Mouse (Mus musculus): ENCODE results near the gene Atp8a1.
"Not testable (repeated sequence)": the region's sequence is repeated elsewhere in the genome, so short reads cannot be mapped to it uniquely, and the experiment has no call there.

Atp8a1 gene

DNA sequence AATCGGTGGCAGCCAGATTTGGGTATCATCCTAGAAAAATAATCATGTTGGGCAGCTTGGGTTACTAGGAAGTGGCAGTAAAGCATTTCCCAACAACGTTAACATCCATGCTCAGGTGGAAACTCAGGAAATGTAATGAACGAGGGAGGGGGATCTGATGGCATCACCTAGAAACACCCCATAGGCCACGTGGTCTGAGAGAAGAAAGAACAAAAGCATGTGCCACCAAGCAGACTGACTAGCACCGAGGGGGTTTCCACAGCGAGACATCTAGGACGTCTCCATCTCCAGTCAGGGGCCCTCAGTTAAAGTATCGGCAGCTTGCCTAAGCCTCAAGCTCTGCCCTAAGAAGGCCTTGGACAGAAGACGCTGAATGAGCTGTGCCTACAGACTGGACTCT lies 21.0 kb downstream of the Atp8a1 start:
- DNase-seq = no peak

DNA sequence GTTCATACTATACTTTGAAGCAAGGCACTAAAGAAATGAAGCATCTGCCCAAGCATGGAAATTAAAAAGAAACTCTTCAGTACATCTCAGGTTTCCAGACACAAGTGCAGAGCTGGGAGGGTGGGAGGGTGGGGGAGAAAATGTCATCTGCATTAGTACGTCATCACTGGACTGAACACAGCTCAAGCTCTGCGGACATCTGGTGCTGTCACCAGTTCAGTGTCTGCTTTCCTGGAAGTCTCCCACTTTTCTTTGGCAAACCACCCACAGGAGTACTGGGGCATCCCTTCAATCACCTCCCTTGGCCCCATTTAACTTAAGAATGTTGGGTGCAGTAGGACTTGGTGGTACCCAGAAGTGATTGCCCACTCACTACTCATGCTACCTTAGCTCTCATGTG lies 22.6 kb downstream of the Atp8a1 start:
- no peak for DNase-seq

DNA sequence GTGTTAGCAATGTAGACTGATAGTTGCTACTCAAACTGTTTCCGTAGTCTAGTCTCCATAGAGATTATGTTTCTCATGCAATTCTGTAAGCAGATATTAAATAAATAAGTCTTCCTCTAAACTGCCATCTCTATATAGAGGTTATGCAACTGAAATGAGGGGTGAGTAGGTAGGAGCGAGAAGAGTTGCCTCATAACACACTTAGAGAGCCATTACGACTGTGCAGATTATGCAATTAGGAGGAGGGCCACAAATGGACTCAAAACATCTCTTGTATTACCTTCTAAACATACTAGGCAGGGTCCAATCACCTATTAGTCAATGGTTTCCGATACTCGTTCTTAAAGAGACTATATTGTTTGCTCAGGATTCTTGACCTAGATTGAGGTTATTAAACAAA lies 23.5 kb downstream of the Atp8a1 start:
- no peak for DNase-seq

DNA sequence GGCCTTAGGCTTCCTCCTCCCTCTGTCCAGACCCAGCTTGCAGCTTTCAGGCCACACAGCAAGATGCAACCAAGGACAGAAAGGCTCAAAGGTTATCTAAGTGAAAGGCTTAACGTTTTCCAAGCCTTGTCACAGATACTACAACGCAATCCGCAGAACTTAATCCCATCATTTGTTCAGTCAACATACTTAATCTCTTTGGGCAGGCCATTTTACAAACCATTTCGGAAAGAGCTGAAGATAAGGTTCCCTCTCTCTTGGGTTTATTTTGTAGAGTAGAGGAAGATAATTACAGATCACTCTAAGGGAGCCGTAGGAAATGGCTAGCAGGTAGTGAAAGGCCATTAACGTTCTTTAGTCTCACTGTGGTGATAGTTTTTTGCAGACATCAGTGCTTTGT lies 24.6 kb downstream of the Atp8a1 start:
- DNase-seq = no peak

DNA sequence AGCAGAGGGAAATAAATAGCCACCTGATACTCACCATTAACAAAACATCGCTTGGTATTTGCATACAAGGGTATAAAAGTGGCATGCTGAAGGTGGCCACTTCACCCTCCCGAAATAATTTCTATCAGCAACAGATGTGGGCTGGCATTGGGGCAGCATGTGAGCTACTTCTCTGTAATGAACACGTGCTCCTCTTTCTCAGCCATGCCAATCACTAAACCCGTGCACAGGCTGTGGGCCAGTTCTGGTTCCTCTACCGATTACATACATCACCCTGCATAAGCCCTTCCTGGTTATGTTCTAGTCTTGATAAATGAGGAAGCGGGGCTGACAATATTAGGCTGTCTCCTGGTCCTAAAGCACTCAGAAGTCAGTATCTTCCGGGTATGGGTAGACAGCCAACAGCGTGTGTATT lies 25.2 kb downstream of the Atp8a1 start:
- no peak for DNase-seq

DNA sequence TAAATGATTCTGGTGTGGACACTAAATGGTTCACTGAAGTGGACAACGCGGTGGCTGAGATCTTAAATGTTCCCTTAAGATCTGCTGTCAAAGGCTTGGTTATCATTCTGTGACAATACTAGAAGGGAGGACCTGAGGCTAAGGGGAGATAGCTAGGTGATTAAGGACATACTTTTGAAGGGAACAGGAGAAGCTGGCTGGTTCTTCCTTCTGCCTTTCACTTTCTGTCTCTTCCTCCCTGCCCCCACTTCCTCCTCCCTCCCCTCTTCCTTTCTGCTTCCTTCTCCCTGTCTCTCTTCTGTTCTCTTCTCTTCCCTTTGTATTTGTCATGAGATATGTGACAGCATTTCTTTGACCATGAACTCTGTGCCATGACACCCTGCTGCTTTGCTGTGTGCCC lies 26.0 kb downstream of the Atp8a1 start:
- DNase-seq = no peak

DNA sequence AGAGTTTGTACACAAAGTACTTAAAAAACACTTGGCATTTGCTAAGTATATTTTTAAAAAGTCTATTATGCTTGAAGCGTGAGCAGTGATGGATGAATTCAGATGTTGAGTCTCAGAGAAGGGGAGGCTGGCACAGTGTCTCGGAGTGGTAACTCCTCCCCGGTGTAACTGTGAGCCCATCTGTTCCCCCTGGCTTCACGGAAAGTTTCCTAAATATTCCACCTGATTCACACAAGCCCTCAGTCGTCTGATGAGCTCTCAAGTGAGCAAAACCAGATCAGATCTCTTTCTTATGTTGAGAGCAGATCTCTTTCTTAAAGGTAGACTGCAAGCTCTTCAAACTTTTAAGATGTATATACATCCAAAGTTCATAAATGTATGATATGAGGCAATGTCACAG lies 27.8 kb downstream of the Atp8a1 start:
- peak; percentile 63 for DNase-seq

DNA sequence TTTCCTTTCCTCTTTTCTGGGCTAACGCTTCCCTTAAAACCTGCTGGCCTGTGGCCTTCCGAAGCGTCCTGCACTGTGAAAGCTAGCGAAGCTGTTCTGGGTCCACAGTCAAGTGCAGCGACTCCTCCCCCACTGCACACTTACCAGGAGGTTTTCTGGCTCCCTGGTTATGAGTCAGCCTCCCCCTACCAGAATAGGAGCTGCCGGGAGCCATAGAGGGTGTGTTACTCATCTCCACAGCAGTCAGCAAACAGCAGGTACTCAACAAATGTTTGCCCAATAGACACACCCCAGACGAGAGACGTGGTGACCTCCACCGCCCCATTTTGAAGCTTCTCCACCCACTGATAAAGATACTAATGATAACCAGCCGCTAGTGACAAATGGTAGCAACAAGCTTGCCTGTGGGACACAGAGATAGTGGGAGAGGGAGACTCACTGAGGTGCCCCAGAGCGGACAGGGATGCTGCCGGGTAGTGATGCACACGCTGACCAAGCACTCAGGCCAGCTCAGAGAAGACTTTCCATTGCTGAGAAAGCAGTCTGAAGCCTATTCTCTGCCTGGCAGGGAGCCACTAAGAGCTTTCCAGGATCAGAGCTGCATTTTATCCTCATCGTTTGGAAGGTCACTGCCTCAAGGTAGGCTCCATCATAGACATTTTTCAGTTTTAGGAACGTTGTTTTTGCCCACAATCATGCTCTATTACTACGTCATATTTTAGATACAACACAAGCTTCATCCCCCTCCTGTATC lies 31.5 kb downstream of the Atp8a1 start:
- peak; percentile 58 for DNase-seq

DNA sequence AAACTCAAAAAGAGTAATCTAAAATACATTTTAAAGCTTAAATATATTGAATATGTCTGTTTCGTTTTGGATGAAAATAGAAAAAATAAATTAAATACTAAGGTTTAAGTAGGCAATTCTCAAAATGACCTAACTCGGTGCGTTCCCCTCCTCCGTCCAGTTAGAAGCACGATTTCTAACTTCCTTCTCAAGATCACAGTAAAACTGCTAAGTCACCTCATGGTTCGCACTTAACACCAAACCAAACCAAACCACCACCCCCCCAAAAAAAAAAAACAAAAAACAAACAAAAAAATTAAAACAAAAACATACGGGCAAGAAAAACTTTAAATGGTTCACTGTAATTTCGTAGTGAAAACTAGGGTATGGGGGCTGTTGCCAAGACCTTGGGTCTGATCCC lies 32.2 kb downstream of the Atp8a1 start:
- not testable (repeated sequence) for DNase-seq

DNA sequence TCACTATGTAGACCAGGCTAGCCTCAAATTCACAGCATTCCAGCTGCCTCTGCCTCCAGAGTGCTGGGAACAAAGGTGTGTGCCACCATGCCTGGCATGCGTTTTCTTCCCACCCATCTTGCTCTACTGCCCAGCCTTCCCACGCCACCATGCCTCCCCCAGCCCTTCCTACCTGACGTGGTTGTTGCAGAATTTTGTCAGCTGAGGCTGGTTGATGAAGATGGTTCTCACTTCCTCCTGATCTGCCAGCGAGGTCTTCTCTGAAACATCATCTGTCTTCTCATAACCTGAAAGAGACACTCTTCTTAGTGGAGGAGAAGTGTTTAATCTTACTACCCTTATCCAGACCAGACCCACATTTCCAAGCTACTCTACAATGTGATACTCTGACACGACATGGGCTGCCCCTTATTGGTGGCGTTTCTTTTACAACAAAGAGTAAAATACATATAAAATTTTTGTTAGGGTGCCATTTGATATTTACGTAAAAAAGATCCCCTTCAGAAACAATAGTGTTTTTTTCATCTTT lies 32.7 kb downstream of the Atp8a1 start:
- no peak for DNase-seq

DNA sequence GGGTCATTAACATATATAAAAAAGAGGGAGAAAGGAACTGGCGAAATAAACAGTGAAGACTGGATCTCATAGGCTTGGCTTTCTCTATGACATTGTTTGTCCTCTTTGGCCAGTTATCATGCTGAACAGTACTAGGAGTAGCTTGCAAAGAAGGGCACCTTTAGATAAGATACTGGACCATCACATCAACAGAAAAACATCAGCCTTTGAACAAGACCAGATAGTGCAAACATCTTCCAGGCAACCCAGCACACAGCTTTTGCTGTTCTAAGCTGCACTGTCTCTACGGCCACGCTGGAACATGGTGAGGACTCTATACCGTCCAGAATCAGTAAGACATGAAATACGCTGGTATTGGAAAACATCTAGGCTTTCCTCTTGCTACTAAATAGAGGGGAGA lies 33.9 kb downstream of the Atp8a1 start:
- no peak for DNase-seq

DNA sequence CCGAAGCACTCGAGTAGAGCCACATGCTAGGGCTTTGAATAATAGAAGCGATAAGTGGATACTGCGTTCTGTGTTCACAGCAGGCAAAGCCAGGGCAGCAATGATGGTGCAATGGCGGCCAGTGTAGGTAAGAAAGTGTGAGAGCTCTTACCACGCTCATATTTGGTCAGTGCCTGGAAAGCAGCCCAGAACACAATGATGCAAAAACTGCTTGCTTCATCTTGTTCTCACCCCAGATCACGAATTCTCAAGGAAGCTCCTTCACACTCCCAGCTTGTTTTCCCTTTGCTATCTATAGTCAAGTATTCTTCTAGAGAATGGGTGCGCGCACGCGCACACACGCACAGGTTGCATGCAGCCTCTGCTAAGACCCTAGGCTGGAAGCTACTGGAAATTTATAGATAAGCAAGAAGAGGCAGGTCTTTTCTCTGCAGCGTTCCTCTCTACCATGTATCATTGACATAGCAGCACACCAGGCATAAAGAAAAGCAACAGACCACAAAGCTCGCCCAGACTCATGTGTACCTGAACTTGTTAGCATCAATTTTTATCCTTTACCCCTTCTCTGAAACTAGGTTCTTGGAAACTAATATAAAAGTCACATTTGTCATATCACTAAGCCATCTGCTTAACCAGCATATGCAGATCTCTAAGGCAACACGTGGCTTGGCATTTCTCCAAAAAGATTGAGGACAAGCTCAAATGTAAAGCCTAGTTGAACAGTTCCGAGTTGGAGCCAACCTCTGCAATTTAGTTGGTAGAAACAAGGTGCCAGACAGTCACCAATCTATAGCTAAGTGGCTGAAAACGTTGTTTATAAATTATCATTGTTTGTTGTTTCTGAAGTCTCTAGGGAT lies 44.8 kb downstream of the Atp8a1 start:
- DNase-seq = peak; percentile 80

DNA sequence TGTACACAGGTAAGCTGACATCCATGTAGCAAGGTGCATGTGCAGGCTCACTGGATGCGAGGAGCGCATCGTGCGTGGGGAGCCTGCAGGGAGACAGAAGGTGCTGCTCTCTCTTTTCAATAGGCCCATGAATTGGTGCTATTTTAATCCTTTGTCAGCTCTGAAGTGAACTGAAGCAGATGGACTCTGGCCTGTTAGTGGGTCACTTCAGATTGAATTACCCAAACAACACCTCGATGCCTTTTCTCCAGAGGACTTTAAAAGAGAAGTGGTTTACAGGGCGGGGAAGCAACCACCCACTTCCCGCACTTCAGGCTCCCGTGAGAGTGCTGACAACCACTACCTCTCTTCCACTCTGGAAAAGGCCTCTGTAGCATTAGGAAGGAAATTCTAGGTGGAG lies 46.4 kb downstream of the Atp8a1 start:
- no peak for DNase-seq

DNA sequence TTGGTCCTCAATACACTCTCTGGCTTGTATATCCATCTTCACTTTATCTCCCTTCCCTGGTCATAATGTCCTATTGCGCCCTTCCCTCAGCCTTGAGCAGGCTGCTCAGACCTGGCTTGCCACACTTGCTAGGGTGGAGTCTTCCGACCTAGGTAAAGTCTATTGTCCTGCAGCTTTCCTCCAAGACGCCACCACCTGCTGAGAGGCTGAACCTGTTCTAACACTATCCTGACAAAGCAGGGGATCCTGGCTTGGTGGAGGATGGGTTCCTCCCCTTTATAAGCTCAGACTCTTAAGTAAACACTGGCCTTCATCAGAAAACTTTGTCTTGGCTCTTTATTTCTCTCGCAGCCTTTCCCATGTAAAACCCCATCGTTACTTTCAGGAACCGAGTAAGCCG lies 47.4 kb downstream of the Atp8a1 start:
- no peak for DNase-seq

DNA sequence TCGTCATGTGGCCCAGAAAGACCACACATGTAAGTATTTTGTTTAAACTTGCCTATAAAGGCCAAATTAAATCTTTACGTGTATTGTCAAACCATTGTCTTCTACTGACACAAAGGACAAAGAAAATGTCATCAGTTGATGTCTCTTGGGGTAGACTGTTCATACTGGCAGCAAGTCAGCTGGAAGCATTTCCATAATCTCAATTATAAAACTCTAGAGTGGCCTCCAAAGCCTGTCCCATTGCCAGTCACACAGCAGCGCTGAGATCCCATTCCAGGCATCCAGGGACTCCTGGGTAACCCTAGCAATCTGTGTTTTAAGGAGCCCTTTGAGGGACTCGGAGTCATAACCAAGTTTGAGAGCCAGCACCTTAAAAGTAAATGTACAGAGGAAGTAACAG lies 48.9 kb downstream of the Atp8a1 start:
- no peak for DNase-seq

DNA sequence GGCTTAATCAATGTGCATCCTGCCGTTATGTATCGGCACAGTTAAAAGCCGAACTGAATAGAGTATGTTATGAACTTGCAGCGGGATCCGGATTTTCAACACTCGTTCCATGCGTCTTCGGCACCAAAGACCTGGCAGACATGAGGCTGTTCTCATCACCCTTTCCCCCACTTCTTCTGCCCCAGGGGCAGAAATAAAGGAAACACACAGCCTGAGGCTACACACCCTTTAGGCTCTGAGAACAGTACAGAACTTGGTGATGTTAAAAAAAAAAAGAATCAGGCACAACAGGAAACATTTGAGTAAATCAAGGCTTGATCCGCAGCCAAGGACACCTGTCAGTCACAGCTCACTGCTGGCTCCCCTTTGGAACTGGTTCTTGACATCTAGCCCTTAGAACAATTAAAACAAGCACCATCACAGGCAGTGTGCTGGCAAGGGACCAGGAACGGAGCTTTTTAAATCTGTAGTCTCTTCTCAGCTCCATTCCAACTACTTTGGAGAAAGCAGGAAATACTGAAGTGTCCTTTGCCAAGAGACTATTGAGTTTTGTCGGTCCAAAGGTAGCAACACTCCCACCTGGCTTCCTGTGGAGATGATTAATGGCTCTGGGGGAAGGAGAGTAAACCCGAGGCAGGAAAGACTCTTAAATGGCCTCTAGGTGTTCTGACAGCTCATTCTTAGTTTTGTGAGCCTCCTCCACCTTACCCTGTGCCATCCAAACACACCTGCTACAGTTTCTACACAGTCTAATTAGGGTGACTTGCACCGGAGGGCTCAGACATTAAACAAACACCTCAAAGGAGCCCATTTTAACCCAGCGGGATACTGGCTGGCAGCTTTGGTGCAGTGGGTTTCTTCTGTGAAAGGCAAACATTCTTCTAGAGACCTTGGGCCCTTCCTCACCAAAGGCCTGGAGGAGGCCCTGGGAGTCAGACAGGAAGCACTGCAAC lies 50.0 kb downstream of the Atp8a1 start:
- no peak for DNase-seq

DNA sequence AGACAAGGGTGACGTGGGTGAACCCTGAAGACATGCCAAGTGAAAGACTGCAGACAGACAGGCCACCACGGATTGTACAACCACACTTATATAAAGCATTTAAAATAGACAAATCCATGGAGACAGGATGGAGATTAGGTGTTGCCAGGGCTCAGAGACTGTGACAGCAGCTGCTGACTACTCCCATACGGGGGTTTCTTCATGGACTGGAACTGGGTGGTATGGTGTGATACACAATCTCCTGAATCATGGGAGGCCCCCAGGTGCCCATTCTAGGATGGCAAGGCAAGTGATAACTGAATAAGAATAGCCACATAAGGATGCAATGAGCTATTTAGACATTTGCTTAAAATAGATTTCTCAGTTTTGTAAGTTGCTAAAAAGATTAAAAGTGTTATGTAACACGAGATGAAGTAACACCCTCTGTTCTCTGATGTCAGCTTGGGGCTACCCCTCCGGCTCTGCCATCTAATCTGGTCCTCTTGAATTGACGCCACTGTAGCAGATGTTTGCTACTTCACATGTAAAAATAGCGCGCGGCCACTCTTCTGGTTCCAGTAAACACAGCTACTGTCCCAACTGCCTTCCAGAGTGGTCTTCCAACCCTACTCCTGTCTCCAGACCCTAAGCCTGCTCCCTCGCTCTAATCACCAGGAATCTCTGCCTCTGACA lies 53.0 kb downstream of the Atp8a1 start:
- no peak for DNase-seq

DNA sequence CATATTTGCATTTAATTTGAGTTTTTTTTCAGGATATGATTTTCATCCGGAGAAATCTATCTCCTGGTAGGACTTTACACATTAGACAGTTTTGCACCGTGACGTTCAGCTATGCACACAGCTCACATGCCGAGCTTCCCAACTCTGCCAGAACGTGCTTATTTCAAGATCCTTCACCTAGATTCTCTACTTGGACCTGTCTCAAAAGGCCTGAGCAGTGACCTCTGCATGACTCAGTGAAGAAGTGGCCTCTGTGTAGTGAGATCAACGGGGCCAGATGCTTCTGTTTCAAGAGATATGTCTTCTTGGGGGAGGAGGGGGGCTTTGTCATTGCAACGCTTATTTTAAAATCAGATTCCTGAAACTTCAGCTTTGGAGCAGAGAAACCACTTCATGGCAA lies 64.5 kb downstream of the Atp8a1 start:
- no peak for DNase-seq

DNA sequence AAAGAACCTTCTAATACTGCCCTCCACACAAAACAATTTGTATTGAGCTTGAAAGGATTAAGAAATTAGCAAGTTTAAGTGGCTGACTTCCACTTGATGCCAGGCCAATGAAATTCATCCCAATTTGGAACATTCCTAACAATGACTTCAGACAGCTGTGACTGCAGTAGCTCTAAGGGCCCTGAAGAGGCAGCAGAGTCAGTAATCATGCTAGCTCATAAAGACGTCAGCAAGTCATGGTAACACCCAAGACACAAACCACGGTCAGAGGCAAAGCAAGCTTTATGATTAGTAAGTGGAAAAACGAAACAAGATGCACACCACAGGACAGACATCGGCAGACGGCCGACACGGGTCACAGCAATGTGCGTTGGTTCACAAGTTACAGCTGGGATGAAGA lies 69.2 kb downstream of the Atp8a1 start:
- peak; percentile 50 for DNase-seq

DNA sequence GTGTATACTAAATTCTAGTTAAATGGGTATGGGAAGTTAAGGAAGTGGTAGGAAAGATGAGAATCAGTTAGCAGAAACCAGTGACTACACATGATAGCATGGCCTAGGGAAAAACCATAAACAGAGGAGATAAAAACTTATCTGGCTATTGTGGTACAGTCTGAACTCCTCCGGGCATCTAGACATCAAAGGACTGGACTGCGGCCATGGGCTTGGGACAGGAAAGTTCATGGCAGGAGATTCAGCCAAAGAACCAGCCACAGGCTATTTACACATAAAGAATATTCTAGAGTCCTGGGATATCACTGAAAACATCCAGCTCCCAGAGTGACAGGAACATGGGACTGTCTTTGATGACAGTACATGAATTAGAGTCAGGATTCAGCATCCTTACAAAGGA lies 73.0 kb downstream of the Atp8a1 start:
- no peak for DNase-seq

DNA sequence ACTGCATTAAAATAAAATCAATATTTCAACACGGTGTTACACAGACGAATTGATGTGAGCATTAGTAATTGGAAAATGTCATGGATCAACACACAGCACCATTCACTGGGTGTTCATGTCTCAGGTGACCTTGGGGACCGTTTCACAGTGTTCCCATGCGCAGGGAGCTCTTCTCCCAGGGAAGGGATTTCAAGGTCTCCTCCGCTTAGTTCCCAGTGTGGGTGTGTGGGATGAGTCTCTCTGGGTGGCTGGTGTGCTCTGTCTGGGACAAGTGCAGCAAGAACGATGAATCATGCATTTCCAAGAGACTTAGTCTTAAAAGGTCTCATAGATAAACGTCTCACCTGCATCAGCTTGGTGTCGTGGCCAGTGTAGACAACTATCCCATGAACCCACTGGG lies 78.5 kb downstream of the Atp8a1 start:
- DNase-seq = peak; percentile 62

DNA sequence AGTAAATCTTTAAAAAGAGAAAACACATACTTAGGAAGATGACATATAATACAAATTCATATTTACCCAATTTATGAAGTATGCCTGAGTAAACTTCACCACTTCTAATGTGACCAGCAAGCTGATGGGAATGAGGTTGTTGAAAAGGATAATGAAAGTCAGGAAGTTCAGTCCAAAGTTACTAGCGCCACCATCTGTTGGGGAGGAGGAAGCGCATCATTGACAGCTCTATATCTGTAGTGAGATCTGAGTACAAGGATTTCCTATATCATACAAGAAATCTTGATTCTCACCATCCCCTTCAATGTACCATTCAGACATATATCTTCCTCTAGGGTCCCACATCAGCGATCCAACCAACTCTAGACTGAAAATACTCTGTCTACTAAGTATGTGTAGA lies 82.4 kb downstream of the Atp8a1 start:
- no peak for DNase-seq
